Mouse (Mus musculus): Measurements from ENCODE around the gene Serpina3c.
"Not testable (repeated sequence)": the region's sequence is repeated elsewhere in the genome, so short reads cannot be mapped to it uniquely, and the experiment has no call there.

Gene Serpina3c

GRCm38 (mm10) chr12:104112333-104112732 is 41.3 kb downstream of the Serpina3c start, which contains the start of gene Serpina3a:
TSS of gene Serpina3a (plus strand) at chr12:104112724.
- not testable (repeated sequence) for DNase-seq (ENCODE audit: low read depth, low spot score)

- no peak for DNase-seq (ENCODE audit: low read depth, low spot score)
Measured at GRCm38 (mm10) chr12:104108507-104108906, 45.2 kb downstream of the Serpina3c start.

- DNase-seq (ENCODE audit: low read depth, low spot score) = no peak
Measured at GRCm38 (mm10) chr12:104106919-104107318, 46.8 kb downstream of the Serpina3c start.

DNA sequence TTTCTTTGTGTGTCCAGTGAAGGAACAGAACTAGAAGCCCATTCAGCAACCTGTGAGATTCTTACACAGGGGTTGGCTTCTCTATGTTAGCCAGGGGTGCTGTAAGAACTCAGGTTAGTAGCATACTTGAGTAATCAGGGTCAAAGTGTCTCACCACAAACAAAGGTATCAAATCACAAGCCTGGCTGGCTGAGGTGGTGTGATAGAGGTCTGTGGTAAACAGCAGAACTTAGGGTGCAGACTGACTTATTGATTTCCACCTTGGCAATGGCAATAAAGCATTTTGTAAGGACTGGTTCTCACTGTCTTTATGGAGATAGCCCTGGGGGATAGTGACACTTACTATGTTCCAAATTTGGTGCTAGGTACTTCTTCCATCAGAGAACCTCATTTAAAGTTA is 47.8 kb downstream of the Serpina3c start:
- DNase-seq (ENCODE audit: low read depth, low spot score) = no peak

- no peak for DNase-seq (ENCODE audit: low read depth, low spot score)
Measured at GRCm38 (mm10) chr12:104100768-104101167, 52.9 kb downstream of the Serpina3c start, which contains the start of gene Serpina5. TSS of gene Serpina5 (plus strand) at chr12:104101113.
